Mouse (Mus musculus) spleen, adult 2 months (tissue): ENCODE measurements around the gene Sult2b1.

Experiments used
- CTCF ChIP-seq: fragments of 200-500 bp; IDR thresholded peaks from 2 replicates; pipeline ENCODE4 v1.5.1; 2011; ENCODE audit warnings: mild to moderate bottlenecking, inconsistent platforms; ENCODE audit not compliant: insufficient read depth, insufficient read length, insufficient replicate concordance; ENCODE audit errors: extremely low read depth
- POLR2A ChIP-seq: fragments of 200-500 bp; IDR thresholded peaks from 2 replicates; pipeline ENCODE4 v1.6.1; 2011; ENCODE audit warnings: low read depth, low read length, inconsistent platforms

DNA sequence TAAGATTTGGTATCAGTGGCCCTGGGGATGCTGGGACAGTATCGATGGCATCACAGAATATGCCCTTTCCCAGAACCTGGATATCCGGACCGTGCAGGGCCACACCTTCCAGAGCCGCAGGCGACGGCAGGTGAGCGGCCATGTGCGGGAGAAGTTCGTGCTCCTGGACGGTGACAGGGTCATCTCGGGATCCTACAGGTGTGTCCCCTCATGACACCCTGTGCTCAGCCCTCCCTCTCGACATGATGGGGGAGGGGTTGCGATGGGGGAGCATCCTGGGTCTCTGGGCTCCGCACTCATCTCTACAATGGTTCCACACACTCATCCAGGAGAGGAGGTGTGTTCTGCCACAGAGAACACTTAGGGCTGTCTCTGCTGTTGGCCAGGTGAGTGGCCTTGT, 60.7 kb downstream of the Sult2b1 start:
- TF ChIP-seq CTCF (no peak), POLR2A (no peak)
